Mouse (Mus musculus) ovary, adult 18-20 months (tissue): Measurements from ENCODE around the gene Urb2.
"Not testable (repeated sequence)": the region's sequence is repeated elsewhere in the genome, so short reads cannot be mapped to it uniquely, and the experiment has no call there.

Experiments used
- DNase-seq: peaks from one replicate; pipeline ENCODE4 v3.0.0; 2022; ENCODE audit warnings: low spot score, mixed read lengths

The Urb2 gene

GRCm38 (mm10) chr8:124014751-124015150 is 6.6 kb upstream of the Urb2 start:
- DNase-seq: no peak

- DNase-seq: no peak
Observed at GRCm38 (mm10) chr8:124019782-124020181, 1.5 kb upstream of the Urb2 start.

GRCm38 (mm10) chr8:124020439-124021236 is 670 bp upstream of the Urb2 start:
- DNase-seq: peak; percentile 35

GRCm38 (mm10) chr8:124026265-124026664 is 5.0 kb downstream of the Urb2 start:
- DNase-seq: not testable (repeated sequence)

- no peak for DNase-seq
Observed at GRCm38 (mm10) chr8:124027831-124028230, 6.5 kb downstream of the Urb2 start.

GRCm38 (mm10) chr8:124033400-124033799 is 12.1 kb downstream of the Urb2 start:
- no peak for DNase-seq

GRCm38 (mm10) chr8:124038121-124038520 is 16.8 kb downstream of the Urb2 start:
- no peak for DNase-seq

- no peak for DNase-seq
Observed at GRCm38 (mm10) chr8:124039351-124039750, 18.0 kb downstream of the Urb2 start.

- DNase-seq: no peak
Observed at GRCm38 (mm10) chr8:124042201-124042600, 20.9 kb downstream of the Urb2 start.

GRCm38 (mm10) chr8:124044421-124044820 is 23.1 kb downstream of the Urb2 start:
- no peak for DNase-seq

GRCm38 (mm10) chr8:124044931-124045330 is 23.6 kb downstream of the Urb2 start:
- no peak for DNase-seq

GRCm38 (mm10) chr8:124045856-124046255 is 24.5 kb downstream of the Urb2 start:
- no peak for DNase-seq

GRCm38 (mm10) chr8:124052110-124052509 is 30.8 kb downstream of the Urb2 start:
- peak; percentile 23 for DNase-seq

- DNase-seq: no peak
Observed at GRCm38 (mm10) chr8:124052568-124052967, 31.3 kb downstream of the Urb2 start.

GRCm38 (mm10) chr8:124056832-124057655 is 35.7 kb downstream of the Urb2 start:
- no peak for DNase-seq

GRCm38 (mm10) chr8:124066325-124067058 is 45.2 kb downstream of the Urb2 start:
- DNase-seq: no peak

GRCm38 (mm10) chr8:124067059-124067750 is 45.9 kb downstream of the Urb2 start:
- no peak for DNase-seq

- no peak for DNase-seq
Observed at GRCm38 (mm10) chr8:124070363-124071324, 49.3 kb downstream of the Urb2 start.

- no peak for DNase-seq
Observed at GRCm38 (mm10) chr8:124075977-124076376, 54.7 kb downstream of the Urb2 start.

GRCm38 (mm10) chr8:124076416-124076815 is 55.1 kb downstream of the Urb2 start:
- DNase-seq: no peak

- no peak for DNase-seq
Observed at GRCm38 (mm10) chr8:124077377-124077776, 56.1 kb downstream of the Urb2 start.
